Mouse (Mus musculus) megakaryocyte progenitor cell, adult 5-6 weeks (primary cell): ENCODE data around the gene Ube2e1. TPM values are rescaled to one million over a fixed set of nuclear protein-coding genes. Genes with fewer than 3 reads are reported as not detected.
"Not testable (repeated sequence)": the region's sequence is repeated elsewhere in the genome, so short reads cannot be mapped to it uniquely, and the experiment has no call there.

Experiments
- ATAC-seq: replicated peaks from 2 replicates; pipeline ENCODE4 v1.8.0; 2016; ENCODE audit warnings: mild to moderate bottlenecking, moderate TSS enrichment, inconsistent platforms; ENCODE audit not compliant: poor library complexity
- total RNA-seq, 2 experiments: library from RNA; stranded (forward) in 1 of 2; stranded (reverse) in 1 of 2; fragments of 157-497, 149-512 nt in 1 of 2; fragments of 200-1000 nt in 1 of 2; gene quantifications; 2 replicates each; pipeline versions ENCODE4 v1.2.3 to v1.2.4; 2015 to 2017

Gene Ube2e1
- total RNA-seq, 2 experiments from 2014 or later, result 82.0 to 123 TPM

DNA sequence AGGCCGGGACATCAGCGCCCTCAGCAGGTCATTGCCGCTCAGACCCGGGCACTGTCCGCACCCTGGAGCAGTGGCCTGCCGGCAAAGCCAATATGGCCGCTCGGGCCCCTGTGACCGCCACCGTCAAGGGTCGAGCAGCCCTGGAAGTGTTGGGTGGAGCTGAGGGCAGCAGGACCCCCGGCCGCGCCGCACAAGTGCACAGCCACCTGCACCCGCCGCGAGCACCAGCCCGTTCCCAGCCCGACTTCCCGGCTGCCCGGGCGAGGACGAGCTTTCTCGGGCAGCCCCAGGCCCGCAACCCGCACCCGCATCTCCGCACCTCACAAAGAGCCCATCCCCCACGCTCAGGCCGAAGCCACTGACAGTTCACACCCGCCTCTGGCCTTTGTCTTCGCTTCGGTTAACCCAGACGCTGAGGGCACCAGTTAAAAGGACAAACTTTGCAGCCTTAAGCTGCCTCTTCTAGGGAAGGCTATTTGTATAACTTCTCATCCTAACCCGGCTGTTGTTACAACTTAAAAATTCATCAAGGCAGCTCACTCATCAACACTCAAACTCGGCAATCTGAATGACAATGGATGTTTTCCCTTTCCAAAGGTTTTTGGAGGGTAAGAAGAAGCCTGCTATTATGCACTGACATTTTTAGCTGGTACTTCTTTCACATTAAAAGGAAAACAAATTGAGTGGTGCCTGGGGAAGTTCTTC lies 4.5 kb downstream of the Ube2e1 start:
- ATAC-seq, result 0 out of 2 replicates have a peak, but pooled peaks have one; percentile 6

DNA sequence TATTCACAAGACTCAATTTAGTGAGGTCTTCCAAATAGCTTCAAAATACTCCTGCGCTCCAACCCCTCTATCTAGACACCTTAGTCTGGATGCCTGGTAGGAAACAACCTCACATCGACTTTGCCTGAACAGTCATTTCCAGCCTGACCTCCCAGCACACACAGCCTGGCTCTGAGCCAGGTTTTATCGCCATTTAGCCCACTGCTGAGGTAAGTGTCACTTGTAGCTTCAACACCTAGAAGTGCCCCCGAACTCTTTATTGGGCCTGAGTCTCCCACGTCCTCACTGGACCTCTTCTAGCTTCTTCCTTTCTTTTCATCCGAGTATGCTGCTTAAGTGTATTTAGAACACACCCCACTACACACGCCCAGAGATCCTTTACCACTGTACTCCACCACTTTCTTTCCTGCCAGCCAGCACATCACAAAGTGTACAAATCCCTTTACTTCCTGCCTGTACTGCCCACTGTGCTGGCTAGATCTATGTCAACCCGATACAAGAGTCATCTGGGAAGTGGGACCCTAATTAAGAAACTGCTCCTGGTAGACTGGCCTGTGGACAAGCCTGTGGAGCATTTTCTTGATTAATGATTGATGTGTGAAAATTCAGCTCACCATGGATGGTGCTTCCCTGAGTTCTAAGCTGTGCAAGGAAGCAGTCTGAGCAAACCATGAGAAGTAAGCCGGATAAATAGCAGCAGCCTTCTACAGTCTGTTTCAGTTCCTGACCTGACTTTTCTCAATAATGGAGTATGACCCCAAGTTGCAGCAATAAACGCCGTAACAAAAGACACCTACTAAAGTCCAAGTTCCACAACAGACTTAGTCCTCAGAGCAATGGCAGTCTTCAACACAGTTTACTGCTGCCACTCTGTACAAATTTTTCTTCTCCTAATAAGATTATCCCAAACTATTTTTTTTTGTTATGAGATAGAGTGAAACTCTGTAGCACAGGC lies 13.9 kb downstream of the Ube2e1 start:
- no peak for ATAC-seq

DNA sequence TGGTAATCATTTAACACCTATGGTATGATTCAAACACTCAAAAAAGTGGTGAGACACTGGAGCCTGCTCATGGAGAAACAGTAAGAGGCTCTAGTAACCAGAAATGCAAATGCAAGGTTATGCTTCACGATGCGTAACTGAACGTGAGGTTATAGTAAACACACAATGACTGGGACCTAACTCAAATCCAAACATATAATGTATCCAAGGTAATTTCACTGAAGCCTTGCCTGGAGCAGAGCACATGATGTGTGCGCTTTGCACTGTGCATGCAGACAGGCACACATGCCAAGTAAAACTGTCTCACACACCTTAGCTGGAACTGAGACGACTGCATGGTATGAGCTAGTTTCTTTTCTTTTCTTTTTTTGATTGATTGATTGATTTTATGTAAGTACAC lies 27.5 kb downstream of the Ube2e1 start:
- no peak for ATAC-seq

DNA sequence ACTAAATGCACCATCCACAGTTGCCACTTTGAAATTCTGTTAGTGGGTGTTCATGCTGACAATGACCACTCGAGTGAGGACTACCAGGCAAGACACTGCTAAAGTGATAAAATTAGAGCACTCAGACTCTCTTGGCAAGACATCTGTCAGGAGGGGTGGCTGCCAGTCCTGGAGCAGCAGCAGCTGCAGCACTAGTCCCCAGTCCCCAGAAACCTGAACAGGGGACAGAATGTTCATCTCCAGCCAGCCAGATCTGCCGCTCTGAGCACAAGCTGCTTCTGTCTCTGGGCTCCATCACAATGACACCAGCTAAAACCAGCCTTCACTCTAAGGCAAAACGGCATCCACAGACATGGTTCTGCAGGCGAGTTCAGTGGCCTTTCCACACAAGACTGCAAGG lies 28.4 kb downstream of the Ube2e1 start:
- ATAC-seq, result no peak

DNA sequence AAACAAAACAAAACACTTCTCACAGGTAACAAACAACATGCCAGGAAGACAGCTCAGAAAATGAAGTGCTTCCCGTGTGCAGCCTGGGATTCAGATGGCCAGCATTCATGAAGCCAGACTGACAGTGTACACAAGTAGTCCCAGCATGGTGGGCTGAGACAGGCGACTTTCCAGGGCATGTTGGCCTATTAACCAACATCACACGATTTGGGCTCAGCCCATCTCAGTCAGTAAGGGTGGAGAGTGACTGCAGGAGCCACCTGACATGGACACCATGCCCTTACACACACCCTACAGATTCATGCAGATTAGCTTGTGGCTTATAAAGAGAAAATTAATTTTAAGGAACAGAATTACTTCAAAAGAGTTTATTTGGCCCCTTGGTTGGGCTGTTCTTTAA lies 28.9 kb downstream of the Ube2e1 start:
- ATAC-seq, result no peak

DNA sequence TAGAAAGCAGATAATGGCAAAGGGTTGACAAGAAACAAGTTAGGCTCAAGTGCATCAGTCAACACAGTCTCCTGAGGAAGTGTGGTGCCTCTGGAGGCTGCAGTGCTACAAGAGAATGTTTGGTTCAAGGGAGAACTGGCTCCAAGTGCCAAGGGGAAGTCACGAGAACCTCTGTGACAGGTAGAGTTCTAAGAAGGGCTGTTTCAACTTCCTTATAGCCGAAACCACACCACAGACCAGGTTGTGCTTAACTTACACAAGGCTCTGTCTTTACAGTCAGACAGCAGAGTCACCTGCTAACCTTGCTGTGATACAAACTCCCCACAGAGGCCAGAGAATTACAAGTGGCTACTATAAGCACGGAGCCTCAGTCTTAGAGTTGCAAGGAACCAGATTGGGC lies 30.1 kb downstream of the Ube2e1 start:
- ATAC-seq, result peak; percentile 81

DNA sequence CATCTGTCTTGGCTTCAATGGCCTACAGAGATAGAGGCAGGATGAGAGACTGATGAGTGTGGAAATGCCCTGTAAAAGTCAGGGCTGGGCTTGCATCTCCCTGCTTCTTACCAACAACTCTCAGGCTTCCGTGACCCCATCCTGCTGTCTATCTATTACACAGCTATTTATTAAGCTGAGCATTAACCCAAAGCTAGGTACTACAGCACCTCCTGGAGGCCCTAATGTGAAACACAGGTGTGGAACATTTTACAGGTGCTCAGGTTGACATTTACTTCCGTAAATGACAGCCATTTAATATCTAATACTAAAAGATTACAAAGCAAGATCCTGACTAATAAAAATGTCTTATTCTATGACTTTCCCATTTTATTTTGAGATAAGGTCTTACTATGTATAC lies 31.0 kb downstream of the Ube2e1 start:
- ATAC-seq, result 0 out of 2 replicates have a peak, but pooled peaks have one; percentile 27

DNA sequence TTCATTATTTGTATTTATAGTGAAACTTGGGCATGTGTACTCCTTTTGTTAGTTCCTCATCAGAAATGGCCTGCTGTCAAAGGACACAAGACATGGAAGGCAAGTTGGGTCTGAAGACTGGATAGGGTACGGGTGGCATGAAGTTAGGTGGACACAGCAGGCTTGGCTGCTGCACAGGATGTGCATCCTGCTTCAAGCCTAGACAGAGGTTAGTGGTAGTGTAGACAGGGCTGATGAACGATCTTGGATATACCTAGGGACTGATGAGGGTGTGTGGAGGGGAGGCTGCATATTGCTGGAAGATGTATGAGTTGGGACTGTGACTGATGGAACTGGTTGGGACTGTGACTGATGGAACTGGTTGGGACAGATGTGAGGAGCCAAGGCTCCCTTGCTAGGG lies 32.8 kb downstream of the Ube2e1 start:
- no peak for ATAC-seq

DNA sequence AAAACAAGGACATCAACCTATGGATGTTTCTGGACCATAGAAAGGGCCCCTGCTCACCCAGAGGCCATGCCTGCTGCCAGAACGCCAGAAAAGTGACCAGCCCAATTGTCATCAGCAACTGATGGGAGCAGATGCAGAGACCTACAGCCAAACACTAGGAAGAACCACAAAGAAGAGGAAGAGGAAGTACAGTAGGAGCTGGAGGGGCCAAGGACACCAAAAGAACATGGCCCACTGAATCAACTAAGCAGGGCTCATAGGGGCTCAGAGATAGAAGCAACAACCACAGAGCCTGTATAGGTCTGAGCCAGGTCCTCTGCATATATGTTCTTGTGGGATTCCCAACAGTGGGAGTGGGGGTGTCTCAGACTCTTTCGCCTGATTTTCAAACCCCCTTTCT lies 34.2 kb downstream of the Ube2e1 start:
- peak; percentile 58 for ATAC-seq

DNA sequence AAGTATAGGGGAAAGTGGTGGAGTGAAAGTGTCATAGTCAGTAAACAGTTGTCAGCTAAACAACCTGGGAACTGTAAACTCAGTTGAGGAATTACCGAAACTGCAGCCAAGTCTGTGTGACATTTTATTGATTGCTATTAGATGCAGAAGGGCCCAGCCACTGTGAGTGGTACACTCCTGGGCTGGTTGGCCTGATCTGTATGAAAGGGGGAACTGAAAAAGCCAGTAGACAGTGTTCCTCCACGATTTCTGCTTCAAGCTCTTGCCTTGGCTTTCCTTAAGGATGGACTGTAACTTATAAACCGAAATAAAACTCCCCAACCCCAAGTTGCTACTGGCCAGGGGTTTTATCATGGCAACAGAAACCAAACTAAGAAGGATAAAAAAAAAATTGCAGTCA lies 39.1 kb downstream of the Ube2e1 start:
- no peak for ATAC-seq

DNA sequence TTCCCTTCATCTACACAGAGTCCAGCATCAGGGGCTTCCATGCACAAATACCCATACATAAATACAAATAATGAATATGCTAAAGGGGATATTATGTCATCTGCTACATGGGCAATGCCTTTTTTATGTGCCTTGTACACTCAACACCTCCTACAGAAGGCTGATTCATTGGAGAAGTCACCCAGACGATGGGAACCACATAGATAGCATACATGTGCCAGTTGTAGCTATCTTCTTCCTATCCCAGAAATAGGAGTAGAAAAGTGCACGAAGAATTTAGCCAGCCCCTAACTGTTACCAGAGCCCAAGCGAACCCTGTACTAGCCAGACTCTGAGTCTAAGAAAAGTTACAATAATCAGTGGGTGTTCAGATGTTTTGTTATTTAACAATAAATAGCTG lies 39.5 kb downstream of the Ube2e1 start:
- ATAC-seq, result no peak

DNA sequence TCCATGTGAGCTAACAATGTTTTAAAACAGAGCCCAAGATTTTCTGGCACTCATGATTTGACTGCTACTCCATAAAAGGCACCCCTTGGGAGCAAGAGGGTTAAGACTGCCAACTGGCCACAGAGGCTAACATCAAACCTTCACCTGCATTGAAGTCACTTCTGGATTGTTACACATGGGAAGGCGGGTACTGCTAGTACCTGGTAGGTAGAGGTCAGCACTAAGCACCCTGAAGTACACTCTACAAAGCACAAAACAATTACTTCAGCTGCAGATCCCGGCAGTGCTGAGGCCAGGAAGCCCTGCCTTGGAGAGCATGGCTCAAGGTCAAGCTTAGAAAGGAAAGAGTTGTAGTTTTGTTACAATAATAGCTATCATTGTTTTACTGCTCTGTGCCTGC lies 44.3 kb downstream of the Ube2e1 start:
- no peak for ATAC-seq

DNA sequence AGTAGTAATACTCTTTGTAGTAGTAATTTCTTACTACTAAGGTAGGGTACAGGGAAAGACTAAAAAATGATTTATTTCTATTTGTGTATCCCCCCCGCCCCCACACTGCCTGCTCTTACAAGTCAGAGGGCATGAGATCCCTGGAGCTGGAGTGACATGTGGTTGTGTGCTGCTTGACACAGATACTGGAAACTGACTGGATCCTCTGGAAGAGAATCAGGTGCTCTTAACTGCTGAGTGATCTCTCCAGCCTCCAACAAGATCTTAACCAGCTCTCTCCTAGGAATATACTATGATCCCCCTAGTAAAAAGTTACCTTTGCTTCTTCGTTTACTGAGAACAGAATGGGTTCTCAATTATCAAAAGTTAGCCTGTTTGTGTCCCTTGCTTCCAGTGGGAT lies 45.2 kb downstream of the Ube2e1 start:
- no peak for ATAC-seq

DNA sequence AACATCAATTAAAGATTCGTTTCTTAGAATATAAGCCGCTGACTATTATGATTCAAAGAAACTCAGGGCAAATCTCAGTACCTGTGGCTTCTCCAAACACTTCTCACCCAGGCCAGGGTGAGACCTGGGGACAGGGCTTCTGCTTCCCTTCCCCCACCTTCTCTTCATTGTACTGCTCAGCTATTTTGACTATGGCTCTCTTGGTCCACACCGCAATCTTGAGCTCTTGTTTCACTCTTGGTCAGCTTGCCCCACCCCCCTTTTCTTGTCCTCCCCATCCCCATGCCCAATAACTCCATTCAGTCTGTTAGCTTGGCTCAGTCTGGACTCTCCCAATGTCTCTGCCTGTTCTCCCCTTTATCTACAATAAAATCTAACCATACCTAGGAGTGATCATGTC lies 46.2 kb downstream of the Ube2e1 start:
- no peak for ATAC-seq

DNA sequence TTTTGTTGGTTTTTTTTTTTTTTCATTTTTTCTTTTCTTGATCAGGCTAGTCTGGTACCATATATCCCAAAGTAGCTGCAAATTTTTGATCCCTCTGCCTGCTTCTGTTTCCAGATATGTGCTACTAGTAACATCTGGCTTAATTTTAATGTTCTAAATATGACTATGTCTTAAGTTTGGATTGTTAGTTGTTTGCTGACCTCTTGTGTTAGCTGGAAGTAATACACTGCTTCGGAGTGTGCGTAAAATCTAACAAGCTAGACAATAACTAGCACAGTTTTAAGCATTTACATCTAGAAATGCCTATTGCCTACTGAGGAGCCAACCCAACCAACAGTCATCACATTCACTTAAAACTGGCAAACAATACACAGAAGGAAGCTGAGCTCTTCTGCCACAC lies 47.1 kb downstream of the Ube2e1 start:
- ATAC-seq, result peak; percentile 89

DNA sequence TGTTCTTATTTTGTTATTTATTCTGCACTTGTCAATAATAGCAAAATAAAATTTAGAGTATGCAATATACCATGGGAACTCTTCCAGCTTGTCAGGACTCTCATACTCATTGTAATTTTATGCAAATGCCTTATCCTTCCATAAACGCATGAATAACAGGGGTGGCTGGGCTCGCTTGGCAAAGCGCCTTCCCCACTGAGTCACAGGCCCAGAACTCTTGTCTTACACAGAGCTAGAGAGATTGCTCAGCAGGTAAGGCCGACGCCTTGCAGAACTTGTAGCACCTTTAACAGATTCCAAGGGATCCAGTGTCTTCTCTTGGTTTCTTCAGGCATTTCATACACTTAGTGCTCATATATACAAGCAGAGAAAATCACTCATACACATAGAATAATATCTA lies 51.3 kb downstream of the Ube2e1 start:
- no peak for ATAC-seq

DNA sequence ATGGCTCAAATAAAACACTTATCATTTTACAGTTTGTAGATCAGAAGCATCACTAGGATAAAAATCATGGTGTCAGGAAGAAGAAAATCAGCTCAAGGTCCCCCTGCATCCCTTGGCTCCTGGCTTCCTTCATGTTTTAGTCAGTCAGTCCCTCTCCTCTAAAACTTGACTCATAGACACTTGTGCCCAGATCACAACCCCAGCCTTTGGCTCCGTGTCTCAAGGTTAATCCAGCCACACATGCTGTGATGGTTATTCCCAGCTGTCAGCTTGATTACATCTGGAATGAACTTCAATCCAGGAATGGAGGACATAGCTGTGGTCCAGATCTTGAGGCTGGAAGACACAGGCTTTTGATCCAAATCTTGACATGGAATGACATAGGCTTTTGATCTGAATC lies 57.1 kb downstream of the Ube2e1 start:
- ATAC-seq, result no peak

DNA sequence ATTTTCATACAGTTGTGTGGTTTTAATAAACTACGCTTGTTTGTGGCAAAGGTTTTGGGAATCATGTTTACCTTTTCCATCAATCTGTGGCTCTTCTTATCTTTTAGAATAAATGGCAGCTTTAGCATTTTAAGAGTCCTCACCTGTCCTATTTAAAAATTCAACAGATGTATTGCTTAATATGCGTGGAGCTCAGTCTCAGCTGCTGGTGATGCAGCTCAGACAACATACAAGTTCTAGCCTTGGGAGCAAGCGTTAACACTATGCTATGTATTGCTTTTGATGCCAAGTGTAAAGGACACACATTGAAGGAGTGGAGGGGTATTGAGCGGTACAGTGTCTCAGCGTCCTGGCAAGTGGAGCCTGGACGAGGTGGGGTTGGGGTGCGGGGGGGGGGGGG lies 60.0 kb downstream of the Ube2e1 start:
- ATAC-seq, result peak; percentile 8

DNA sequence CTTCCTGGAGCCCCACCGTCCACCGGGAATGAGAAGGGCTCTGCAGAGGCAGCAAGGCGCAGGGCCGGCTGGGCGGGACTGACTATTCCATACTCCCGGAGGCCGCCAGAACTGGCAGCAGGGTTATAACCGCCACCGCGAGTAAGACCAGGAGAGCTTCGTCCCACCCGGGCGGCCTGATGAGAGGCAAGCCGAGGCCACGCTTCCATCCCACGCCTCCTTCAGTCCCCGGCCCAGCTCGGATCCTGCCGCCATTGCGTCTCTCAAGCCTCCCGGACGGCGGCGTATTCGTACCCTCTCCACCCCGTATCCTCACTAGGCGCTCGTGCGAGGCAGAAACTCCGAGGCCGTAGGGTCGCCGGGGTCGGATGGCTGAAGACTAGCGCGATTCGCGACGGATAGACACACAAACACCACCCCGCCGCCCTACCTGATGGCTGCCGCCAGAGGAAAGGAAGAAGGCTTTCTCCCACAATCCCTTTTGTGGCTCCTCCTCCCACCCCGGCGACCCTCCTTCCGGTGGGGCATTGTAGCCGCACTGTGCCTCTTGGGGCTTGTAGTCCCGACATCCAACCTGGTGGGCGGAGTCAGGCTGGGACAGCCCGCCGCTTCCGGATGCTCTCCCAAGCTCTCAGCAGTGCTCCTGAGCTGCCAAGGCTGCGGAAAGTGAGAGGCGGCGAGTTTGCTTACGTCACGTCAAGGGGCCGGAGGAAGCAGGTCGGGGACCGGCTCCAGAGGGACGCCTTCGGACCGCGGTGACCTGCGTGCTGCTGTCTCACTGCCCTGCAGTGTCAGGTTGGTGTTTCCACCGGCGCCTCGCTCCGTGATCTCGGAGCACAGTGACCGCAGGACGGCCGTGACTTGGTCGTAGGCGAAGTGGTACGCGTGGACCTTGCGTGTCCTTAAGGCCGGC lies 60.9 kb downstream of the Ube2e1 start, which contains the start of the genes Nkiras1 and Rpl15:
TSS of gene Nkiras1 (plus strand) at position 608 of the 913 bp plus-strand sequence.
TSS of gene Rpl15 (minus strand) at position 863 of the 913 bp plus-strand sequence.
- ATAC-seq, result peak; percentile 92

DNA sequence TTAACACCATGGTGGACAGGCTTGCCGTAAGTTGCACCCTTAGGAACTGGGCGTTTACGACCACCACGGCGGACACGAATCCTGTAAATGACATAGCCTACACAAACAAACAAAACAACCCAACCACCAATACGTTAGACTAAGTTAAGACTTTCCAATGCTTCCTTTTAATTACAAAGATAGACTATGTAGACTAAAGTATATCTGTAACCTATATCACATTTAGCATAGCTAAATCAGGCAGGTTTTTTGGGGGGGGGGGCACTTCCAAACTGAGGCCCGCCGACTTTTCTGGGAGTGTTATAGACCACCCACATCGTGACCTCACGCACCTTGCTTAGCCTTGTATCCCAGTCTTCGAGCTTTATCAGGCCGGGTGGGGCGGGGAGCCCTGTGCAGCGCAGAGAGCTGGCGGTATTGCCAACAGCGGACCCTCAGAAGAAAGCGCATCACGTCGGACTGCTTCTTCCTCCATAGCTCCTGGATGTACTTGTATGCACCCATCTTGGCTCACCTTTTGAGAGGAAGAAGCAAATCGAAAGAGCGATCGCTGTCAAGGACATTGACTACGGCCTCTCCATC lies 61.6 kb downstream of the Ube2e1 start:
- not testable (repeated sequence) for ATAC-seq
